Mouse (Mus musculus) kidney, adult 2 months (tissue): ENCODE results near the gene Lyzl4. TPM values are rescaled to one million over a fixed set of nuclear protein-coding genes. Genes with fewer than 3 reads are reported as not detected.

Experiments
- DNase-seq: peaks from one replicate; pipeline ENCODE4 v3.0.0; 2021
- H3K27ac ChIP-seq: fragments of 200-500 bp; 2 replicates; pipeline ENCODE4 v1.5.1; 2012; ENCODE audit warnings: low read depth, low read length, control low read depth, inconsistent platforms; ENCODE audit not compliant: insufficient read depth
- H3K27me3 ChIP-seq: fragments of 200-500 bp; replicated peaks from 2 replicates; pipeline ENCODE4 v1.6.1; 2012; ENCODE audit warnings: mild to moderate bottlenecking, moderate library complexity, low read length, inconsistent platforms; ENCODE audit not compliant: control insufficient read depth, insufficient read depth
- H3K36me3 ChIP-seq: fragments of 200-500 bp; 2 replicates; pipeline ENCODE4 v1.6.1; 2012; ENCODE audit warnings: mild to moderate bottlenecking, moderate library complexity, low read length, inconsistent platforms; ENCODE audit not compliant: control insufficient read depth, insufficient read depth
- H3K4me1 ChIP-seq: fragments of 200-500 bp; 2 replicates; pipeline ENCODE4 v1.6.1; 2011; ENCODE audit warnings: low read length; ENCODE audit not compliant: control insufficient read depth, insufficient read depth
- H3K4me3 ChIP-seq: fragments of 200-500 bp; 2 replicates; pipeline ENCODE4 v1.5.1; 2011; ENCODE audit warnings: mild to moderate bottlenecking, low read depth, low read length, control low read depth; ENCODE audit not compliant: insufficient read depth
- CTCF ChIP-seq: fragments of 200-500 bp; conservative IDR thresholded peaks from 2 replicates; pipeline ENCODE4 v1.5.1; 2011; ENCODE audit warnings: low read depth, mild to moderate bottlenecking, control low read depth, low read length, moderate library complexity, mixed read lengths; ENCODE audit not compliant: insufficient read depth, insufficient read length
- POLR2A ChIP-seq: fragments of 200-500 bp; IDR thresholded peaks from one replicate; pipeline ENCODE4 v1.6.1; 2011; ENCODE audit warnings: low read depth, low read length, control low read depth
- WGBS: fragments of 180-500 bp; shearing (Covaris S2); methylation state at CpG from one replicate; pipeline ENCODE4 v1.1.7; 2018; 5-methylcytosine and 5-hydroxymethylcytosine counted together
- polyA plus RNA-seq: library from polyadenylated mRNA; depleted of rRNA; stranded (reverse); fragments of >200 nt; gene quantifications from 2 replicates; pipeline ENCODE4 v1.2.3, GENCODE M21; 2012

Gene Lyzl4
- polyA plus RNA-seq, 1 experiment, result 0.11 TPM

DNA sequence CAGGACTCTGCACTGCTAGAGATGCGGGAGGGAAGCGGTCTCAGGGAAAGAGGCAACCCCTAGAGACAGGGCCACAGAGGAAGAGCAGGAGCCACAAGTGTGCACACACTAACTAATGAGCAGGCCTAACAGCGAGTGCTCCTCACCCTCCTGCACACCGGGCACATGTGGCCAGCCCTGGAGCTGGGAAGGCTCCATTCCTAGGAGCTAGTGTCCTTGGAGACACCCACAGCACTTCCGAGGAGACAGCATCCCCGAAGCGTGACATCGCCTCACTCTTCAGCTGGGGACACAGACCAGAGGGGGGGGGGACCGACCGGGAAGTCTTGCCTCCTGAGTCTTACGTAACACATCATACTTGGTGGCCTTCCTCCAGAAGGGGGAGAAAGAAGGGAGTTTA is 25.9 kb upstream of the Lyzl4 start:
- Histone ChIP-seq H3K27me3 (no peaks in the 10 kb centered on the region), H3K27ac (no peak overlapping the region), H3K4me1 (no peaks in the 10 kb centered on the region), H3K4me3 (no peak overlapping the region), H3K36me3 (no peaks in the 10 kb centered on the region)
- WGBS, result 67% methylated on average over 11 of the region's 11 CpGs
- TF ChIP-seq CTCF (no peak), POLR2A (no peak)
- DNase-seq, result no peak

DNA sequence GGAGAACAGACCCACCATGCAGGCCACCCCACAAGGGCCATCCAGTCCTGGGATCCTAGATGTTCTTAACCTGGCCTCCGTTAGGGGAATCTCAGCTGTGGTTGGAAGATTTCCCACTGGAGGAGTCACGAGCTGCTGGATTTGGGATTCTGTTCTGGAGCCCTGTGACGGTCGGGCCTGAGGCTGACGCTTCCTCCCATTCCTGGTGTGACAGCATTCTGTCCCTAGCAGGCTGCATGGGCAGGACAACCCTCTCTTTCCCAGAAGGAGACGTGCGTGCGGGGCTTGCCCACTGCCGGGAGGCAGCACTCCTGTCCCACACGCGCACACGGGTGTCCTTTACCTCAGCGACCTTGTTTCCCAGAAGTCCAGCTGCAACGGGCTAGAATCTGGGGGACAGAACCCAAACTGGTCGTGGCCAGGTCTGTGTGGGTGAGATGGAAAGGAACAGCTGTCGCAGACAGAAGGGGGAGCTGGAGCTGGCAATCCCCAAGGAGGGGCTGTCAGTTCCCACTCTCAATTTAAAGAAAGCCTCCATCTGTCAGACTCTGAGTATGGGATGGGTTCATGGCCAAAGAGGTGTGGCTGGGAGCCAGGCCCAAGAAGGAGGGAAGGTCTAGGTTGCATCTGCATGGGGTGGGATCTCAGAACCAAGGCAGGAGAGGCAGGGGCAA is 25.2 kb upstream of the Lyzl4 start:
- Histone ChIP-seq H3K27me3 (no peaks in the 10 kb centered on the region), H3K36me3 (no peaks in the 10 kb centered on the region), H3K27ac (no peak overlapping the region), H3K4me1 (no peaks in the 10 kb centered on the region), H3K4me3 (no peak overlapping the region)
- TF ChIP-seq CTCF (no peak), POLR2A (no peak)
- DNase-seq, result no peak
- 60% methylated on average over 16 of the region's 16 CpGs for WGBS

DNA sequence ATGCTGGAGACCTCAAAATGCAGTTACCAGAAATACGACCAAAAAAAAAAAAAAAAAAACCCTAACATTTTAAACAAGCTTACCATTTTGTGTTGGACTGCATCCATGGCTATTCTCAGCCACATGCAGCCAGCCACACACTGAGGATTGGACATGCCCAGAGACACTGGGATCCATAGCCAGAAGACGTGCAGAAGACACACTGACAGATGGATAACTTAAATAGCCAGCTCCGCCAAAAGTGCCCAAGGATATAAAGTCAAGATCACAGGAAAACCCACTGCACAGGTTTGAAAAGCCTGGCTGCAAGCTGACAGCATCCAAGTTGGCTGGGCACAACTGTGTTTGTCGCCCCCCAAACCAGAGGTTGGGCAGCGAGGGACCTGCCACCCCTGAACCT is 22.2 kb upstream of the Lyzl4 start:
- Histone ChIP-seq H3K36me3 (no peaks in the 10 kb centered on the region), H3K4me3 (no peak overlapping the region)
- WGBS, result 83% methylated on average over 5 of the region's 5 CpGs

DNA sequence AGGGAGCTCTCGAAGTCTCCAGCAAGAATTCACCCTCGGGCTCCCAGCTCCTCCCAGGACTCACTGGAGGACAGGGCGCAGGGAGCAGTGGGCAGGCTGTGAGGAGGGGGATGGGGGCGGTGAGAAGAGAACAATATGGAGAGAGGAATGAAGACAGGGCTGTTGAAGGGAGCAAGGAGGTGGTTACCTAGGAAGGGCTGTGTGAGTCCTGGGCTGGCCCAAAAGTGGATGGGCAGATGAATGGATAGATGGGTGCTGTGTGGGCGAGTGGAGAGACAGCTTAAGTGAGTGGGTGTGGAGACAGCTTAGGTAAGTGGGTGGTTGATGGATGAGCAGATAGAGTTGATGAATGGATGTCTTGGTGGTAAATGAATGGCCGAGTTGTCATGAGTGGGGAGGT is 21.6 kb upstream of the Lyzl4 start:
- WGBS, result 75% methylated on average over 6 of the region's 6 CpGs
- no peaks in the 10 kb centered on the region for H3K36me3 ChIP-seq
- H3K4me1 ChIP-seq, result no peaks in the 10 kb centered on the region
- TF ChIP-seq POLR2A, result no peak
- TF ChIP-seq CTCF, result no peak
- H3K27ac ChIP-seq, result no peak overlapping the region
- DNase-seq, result no peak
- H3K4me3 ChIP-seq, result no peak overlapping the region
- no peaks in the 10 kb centered on the region for H3K27me3 ChIP-seq

More for the DNA sequence above, 22.2 kb upstream of the Lyzl4 start:
- Histone ChIP-seq H3K27me3 (no peaks in the 10 kb centered on the region), H3K27ac (no peak overlapping the region), H3K4me1 (no peaks in the 10 kb centered on the region)
- no peak for DNase-seq
- TF ChIP-seq POLR2A (no peak), CTCF (no peak)

DNA sequence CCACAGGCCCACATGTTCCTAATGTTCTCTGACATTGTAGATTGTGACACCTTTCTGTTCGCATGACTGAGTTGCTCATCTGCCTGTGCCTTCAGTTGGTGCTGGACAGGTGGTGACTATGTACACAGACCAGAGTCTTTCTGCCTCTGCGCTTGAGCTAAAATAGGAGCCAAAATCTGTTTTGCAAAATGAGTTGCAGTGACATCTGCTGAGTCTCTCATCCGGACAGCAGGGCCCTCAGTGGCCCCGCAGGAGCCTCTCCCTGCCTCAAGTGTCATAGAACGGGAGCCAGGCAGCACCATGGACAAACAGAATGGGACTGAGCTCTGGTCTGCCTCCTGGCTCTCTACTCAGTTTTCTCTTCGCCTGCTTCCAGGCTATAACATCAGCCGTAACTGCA is 17.9 kb upstream of the Lyzl4 start:
- 77% methylated on average over 7 of the region's 7 CpGs for WGBS
- no peak for TF ChIP-seq CTCF
- no peak for TF ChIP-seq POLR2A
- no peaks in the 10 kb centered on the region for H3K4me1 ChIP-seq
- no peaks in the 10 kb centered on the region for H3K36me3 ChIP-seq
- no peak overlapping the region for H3K27ac ChIP-seq
- H3K4me3 ChIP-seq, result no peak overlapping the region
- no peak for DNase-seq
- H3K27me3 ChIP-seq, result no peaks in the 10 kb centered on the region

DNA sequence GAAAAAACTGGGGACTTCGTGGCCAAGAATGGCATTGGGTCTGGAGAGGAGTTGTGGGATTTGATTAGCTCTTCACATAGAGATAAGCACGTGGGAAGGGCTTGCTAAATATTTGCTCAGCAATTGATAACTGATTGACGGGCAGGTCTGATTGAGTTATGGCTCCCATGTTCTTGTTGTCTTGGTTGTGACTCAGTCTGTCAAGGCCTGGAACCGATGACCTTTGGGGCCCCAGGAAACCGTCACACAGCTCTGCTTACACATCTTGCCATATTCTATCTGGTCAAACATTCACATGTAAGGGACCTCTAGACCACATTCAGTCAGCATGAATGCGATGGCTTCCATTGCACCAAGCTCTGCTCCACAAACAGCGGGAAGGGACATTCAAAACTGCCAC is 16.4 kb upstream of the Lyzl4 start:
- Histone ChIP-seq H3K27ac (no peak overlapping the region), H3K27me3 (no peaks in the 10 kb centered on the region), H3K36me3 (no peaks in the 10 kb centered on the region), H3K4me1 (no peaks in the 10 kb centered on the region), H3K4me3 (no peak overlapping the region)
- TF ChIP-seq CTCF (no peak), POLR2A (no peak)
- 84% methylated on average over 7 of the region's 7 CpGs for WGBS
- no peak for DNase-seq

DNA sequence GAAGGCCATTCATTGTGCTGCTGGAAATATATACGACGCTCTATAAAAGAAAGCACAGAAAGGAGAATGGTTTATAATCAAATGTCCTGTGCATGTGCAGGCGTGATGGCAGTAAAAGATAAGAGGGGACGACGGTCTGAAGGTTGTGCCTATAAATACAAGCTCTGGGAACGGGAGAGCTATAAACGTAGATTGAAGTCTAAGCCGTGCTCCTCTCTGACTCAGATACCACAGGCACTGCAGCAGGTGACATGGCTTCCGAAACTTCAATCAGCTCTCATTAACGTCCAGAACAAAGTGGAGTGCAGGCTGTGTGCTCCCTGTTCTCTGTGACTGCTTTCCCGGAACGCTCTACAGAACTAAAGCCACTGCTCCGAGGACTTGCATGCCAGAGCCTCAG is 15.2 kb upstream of the Lyzl4 start:
- Histone ChIP-seq H3K4me1 (no peaks in the 10 kb centered on the region), H3K4me3 (no peak overlapping the region), H3K36me3 (no peaks in the 10 kb centered on the region), H3K27me3 (no peaks in the 10 kb centered on the region), H3K27ac (no peak overlapping the region)
- TF ChIP-seq CTCF (no peak), POLR2A (no peak)
- 30% methylated on average over 13 of the region's 13 CpGs for WGBS
- no peak for DNase-seq
